Mouse (Mus musculus) kidney, adult 2 months (tissue): ENCODE results near the gene Midn. TPM values are rescaled to one million over a fixed set of nuclear protein-coding genes. Genes with fewer than 3 reads are reported as not detected.
A peak's percentile ranks its signal among the peaks of the same experiment; 100 is the strongest.

Experiments
- DNase-seq: peaks from one replicate; pipeline ENCODE4 v3.0.0; 2021
- H3K27ac ChIP-seq: fragments of 200-500 bp; 2 replicates; pipeline ENCODE4 v1.5.1; 2012; ENCODE audit warnings: low read depth, low read length, control low read depth, inconsistent platforms; ENCODE audit not compliant: insufficient read depth
- H3K27me3 ChIP-seq: fragments of 200-500 bp; replicated peaks from 2 replicates; pipeline ENCODE4 v1.6.1; 2012; ENCODE audit warnings: mild to moderate bottlenecking, moderate library complexity, low read length, inconsistent platforms; ENCODE audit not compliant: control insufficient read depth, insufficient read depth
- H3K36me3 ChIP-seq: fragments of 200-500 bp; 2 replicates; pipeline ENCODE4 v1.6.1; 2012; ENCODE audit warnings: mild to moderate bottlenecking, moderate library complexity, low read length, inconsistent platforms; ENCODE audit not compliant: control insufficient read depth, insufficient read depth
- H3K4me1 ChIP-seq: fragments of 200-500 bp; 2 replicates; pipeline ENCODE4 v1.6.1; 2011; ENCODE audit warnings: low read length; ENCODE audit not compliant: control insufficient read depth, insufficient read depth
- H3K4me3 ChIP-seq: fragments of 200-500 bp; 2 replicates; pipeline ENCODE4 v1.5.1; 2011; ENCODE audit warnings: mild to moderate bottlenecking, low read depth, low read length, control low read depth; ENCODE audit not compliant: insufficient read depth
- CTCF ChIP-seq: fragments of 200-500 bp; conservative IDR thresholded peaks from 2 replicates; pipeline ENCODE4 v1.5.1; 2011; ENCODE audit warnings: low read depth, mild to moderate bottlenecking, control low read depth, low read length, moderate library complexity, mixed read lengths; ENCODE audit not compliant: insufficient read depth, insufficient read length
- POLR2A ChIP-seq: fragments of 200-500 bp; IDR thresholded peaks from one replicate; pipeline ENCODE4 v1.6.1; 2011; ENCODE audit warnings: low read depth, low read length, control low read depth
- WGBS: fragments of 180-500 bp; shearing (Covaris S2); methylation state at CpG from one replicate; pipeline ENCODE4 v1.1.7; 2018; 5-methylcytosine and 5-hydroxymethylcytosine counted together
- polyA plus RNA-seq: library from polyadenylated mRNA; depleted of rRNA; stranded (reverse); fragments of >200 nt; gene quantifications from 2 replicates; pipeline ENCODE4 v1.2.3, GENCODE M21; 2012

The Midn gene
- polyA plus RNA-seq, 1 experiment = 67.0 TPM

- Histone ChIP-seq H3K27me3 (no peaks in the 10 kb centered on the region), H3K27ac (no peak overlapping the region), H3K36me3 (no peaks in the 10 kb centered on the region), H3K4me1 (peaks cover 13% of the 10 kb centered on the region; the same call in 1 of the 2 replicates), H3K4me3 (no peak overlapping the region)
- 82% methylated on average over 5 of the region's 5 CpGs for WGBS
- no peak for TF ChIP-seq CTCF
- no peak for TF ChIP-seq POLR2A
- no peak for DNase-seq
These were observed 42.1 kb upstream of the Midn start for GRCm38 (mm10) chr10:80105926-80106325.

GRCm38 (mm10) chr10:80107678-80108077, 40.4 kb upstream of the Midn start:
- H3K4me1 ChIP-seq = peaks cover 4% of the 10 kb centered on the region; the same call in 1 of the 2 replicates
- H3K4me3 ChIP-seq = no peak overlapping the region
- no peaks in the 10 kb centered on the region for H3K36me3 ChIP-seq
- TF ChIP-seq CTCF = no peak
- TF ChIP-seq POLR2A = no peak
- DNase-seq = no peak
- WGBS = 63% methylated on average over 6 of the region's 6 CpGs
- no peaks in the 10 kb centered on the region for H3K27me3 ChIP-seq
- H3K27ac ChIP-seq = no peak overlapping the region

GRCm38 (mm10) chr10:80114341-80115284, 33.5 kb upstream of the Midn start:
- peak; percentile 97 for DNase-seq
- TF ChIP-seq POLR2A = no peak
- peak; percentile 95 for TF ChIP-seq CTCF
- WGBS = 3% methylated on average over 27 of the region's 27 CpGs

GRCm38 (mm10) chr10:80115290-80115943, 32.7 kb upstream of the Midn start, which contains the start of gene Stk11:
Gene Stk11, plus strand, starts transcription at chr10:80115803.
- H3K4me3 ChIP-seq = peak within 1 kb of the TSS; percentile 86
- no peaks in the 10 kb centered on the region for H3K27me3 ChIP-seq
- peak within 1 kb of the TSS; percentile 90 for H3K27ac ChIP-seq
- WGBS = under 1% methylated on average over 70 of the region's 70 CpGs
- no peaks in the 10 kb centered on the region for H3K36me3 ChIP-seq
- H3K4me1 ChIP-seq = peaks cover 9% of the 10 kb centered on the region; the same call in 1 of the 2 replicates
- peak; percentile 100 for DNase-seq
- no peak for TF ChIP-seq CTCF
- peak; percentile 44 for TF ChIP-seq POLR2A

More at GRCm38 (mm10) chr10:80114341-80115284, 33.5 kb upstream of the Midn start:
- Histone ChIP-seq H3K4me3 (peak overlapping the region; percentile 52), H3K36me3 (no peaks in the 10 kb centered on the region), H3K27me3 (no peaks in the 10 kb centered on the region), H3K4me1 (peaks cover 9% of the 10 kb centered on the region; the same call in 1 of the 2 replicates), H3K27ac (peak overlapping the region; percentile 90)

- H3K27me3 ChIP-seq = no peaks in the 10 kb centered on the region
- H3K4me3 ChIP-seq = peak overlapping the region; percentile 86
- under 1% methylated on average over 63 of the region's 63 CpGs for WGBS
- H3K36me3 ChIP-seq = no peaks in the 10 kb centered on the region
- DNase-seq = no peak
- H3K4me1 ChIP-seq = peaks cover 9% of the 10 kb centered on the region; the same call in 1 of the 2 replicates
- TF ChIP-seq CTCF (no peak), POLR2A (no peak)
- H3K27ac ChIP-seq = peak overlapping the region; percentile 75
These were observed 32.1 kb upstream of the Midn start for GRCm38 (mm10) chr10:80115944-80116335.

- peak overlapping the region; percentile 86 for H3K4me3 ChIP-seq
- under 1% methylated on average over 27 of the region's 27 CpGs for WGBS
- no peaks in the 10 kb centered on the region for H3K27me3 ChIP-seq
- DNase-seq = no peak
- no peaks in the 10 kb centered on the region for H3K36me3 ChIP-seq
- TF ChIP-seq POLR2A (no peak), CTCF (no peak)
- H3K27ac ChIP-seq = peak overlapping the region; percentile 59
- H3K4me1 ChIP-seq = peaks cover 9% of the 10 kb centered on the region; the same call in 1 of the 2 replicates
These were observed 31.5 kb upstream of the Midn start for GRCm38 (mm10) chr10:80116563-80116926.

- WGBS = 4% methylated on average over 30 of the region's 30 CpGs
- peak; percentile 55 for DNase-seq
- TF ChIP-seq POLR2A (no peak), CTCF (no peak)
- Histone ChIP-seq H3K36me3 (no peaks in the 10 kb centered on the region), H3K4me1 (peaks cover 9% of the 10 kb centered on the region; the same call in 1 of the 2 replicates), H3K27ac (peak overlapping the region; percentile 59), H3K27me3 (no peaks in the 10 kb centered on the region), H3K4me3 (peak overlapping the region; percentile 86)
These were observed 31.0 kb upstream of the Midn start for GRCm38 (mm10) chr10:80116927-80117691.
